Mouse (Mus musculus): ENCODE data around the gene Cst9.

The Cst9 gene

DNA sequence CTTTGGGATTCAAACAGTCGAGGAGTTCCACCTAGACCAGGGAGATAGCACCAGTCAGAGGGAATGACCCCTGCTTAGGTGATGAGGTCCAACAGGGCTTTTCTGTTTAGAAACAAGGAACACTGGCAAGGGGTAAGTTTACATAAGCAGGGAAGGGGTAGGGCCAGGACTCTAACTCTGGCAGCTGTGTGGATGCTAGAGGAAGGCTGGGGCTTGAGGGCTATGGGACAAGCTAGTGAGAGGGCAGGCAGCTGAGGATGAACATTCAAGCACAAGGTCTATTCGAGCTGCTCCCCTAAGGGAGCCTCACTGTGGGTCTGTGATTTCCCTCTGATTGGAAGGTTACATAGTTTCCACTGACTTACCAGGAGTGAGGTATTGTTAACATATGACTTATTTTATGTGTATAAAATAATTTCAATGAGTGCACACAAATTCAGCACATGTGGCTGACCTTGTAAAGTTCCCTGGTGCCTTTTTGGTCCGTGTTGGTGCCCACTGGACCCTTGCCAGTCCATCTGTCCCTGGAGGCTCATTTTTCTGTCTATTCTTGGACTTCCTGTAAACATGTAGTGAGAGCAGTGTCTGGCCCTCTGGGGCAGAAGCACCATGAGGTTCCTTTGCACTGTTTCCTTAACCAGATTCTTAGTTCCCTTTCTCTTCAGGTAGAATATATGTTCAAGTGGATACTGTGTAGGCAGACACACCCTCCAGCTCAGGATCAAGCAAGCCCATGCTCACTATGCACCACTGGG is 42.2 kb downstream of the Cst9 start:
- DNase-seq (ENCODE audit: low read depth) = peak; percentile 78

- no peak for DNase-seq (ENCODE audit: low read depth)
Measured at GRCm38 (mm10) chr2:148878641-148879130, 43.7 kb downstream of the Cst9 start.

GRCm38 (mm10) chr2:148879199-148879598 is 44.3 kb downstream of the Cst9 start:
- DNase-seq (ENCODE audit: low read depth) = no peak

DNA sequence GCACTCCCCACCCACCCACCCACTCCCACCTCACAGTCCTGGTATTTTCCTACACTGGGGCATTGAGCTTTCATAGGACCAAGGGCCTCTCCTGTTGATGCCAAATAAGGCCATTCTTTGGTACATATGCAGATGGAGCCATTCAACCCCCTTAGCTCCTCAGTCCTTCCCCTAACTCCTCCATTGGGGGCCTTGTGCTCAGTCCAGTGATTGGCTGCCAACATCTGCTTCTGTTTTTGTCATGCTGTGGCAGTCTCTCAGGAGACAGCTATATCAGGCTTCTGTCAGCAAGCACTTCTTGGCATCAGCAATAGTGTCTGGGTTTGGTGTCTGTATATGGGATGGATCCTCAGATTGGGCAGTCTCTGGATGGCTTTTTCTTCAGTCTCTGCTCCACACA is 49.8 kb downstream of the Cst9 start:
- no peak for DNase-seq (ENCODE audit: low read depth)

All from NIH3T3 (cell line).